Mouse (Mus musculus): ENCODE data around the gene Ifitm3. TPM values are rescaled to one million over a fixed set of nuclear protein-coding genes. Genes with fewer than 3 reads are reported as not detected.
"Not testable (repeated sequence)": the region's sequence is repeated elsewhere in the genome, so short reads cannot be mapped to it uniquely, and the experiment has no call there.

Gene Ifitm3
- total and polyA plus RNA-seq, 3 experiments, result 115 to 274 (median 123) TPM

DNA sequence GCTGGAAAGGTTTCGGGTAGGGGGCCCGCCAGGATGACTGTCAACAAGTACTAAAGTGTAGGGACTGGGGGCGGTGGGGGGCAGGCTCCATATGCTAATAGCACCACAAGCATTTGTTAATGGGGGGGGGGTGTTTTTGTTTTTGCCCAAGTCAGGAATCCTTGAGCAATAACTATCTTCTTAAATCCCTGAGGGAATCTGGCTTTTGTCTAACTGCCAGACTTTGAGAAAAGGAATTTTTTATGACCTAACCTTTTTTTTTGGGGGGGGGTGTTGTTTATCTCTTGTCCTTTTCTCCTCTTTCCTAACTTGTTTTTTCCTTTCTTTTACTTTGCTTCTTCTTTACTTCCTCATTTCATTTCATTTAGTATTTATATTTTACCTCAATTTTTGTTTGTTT lies 35.1 kb downstream of the Ifitm3 start:
- peaks cover 7% of the 10 kb centered on the region for H3K4me1 ChIP-seq (ENCODE audit: control insufficient read depth, insufficient read depth, low read length)
- H3K27me3 ChIP-seq (ENCODE audit: control insufficient read depth, insufficient read depth, low read length), result no peaks in the 10 kb centered on the region
- no peaks in the 10 kb centered on the region for H3K36me3 ChIP-seq (ENCODE audit: control insufficient read depth, insufficient read depth, low read length)
- DNase-seq, result no peak
- WGBS, result 43% methylated on average over 3 of the region's 3 CpGs
- no peak overlapping the region for H3K4me3 ChIP-seq
- TF ChIP-seq EP300 (IDR thresholded peaks at IDR 0.05; ENCODE audit: insufficient read depth, low read depth, low read length), result no peak
- TF ChIP-seq POLR2A (IDR thresholded peaks at IDR 0.05; ENCODE audit: insufficient read depth, low read depth, low read length), result no peak
- TF ChIP-seq CTCF (IDR thresholded peaks at IDR 0.05), result no peak
- no peaks in the 10 kb centered on the region for H3K79me2 ChIP-seq (replicated peaks; ENCODE audit: control insufficient read depth, insufficient read depth, low read length)
- no peak overlapping the region for H3K27ac ChIP-seq
- intact Hi-C loops (cut with DNase I), result no loop called here
- no peak overlapping the region for H3K9ac ChIP-seq (ENCODE audit: low read depth, low read length)

GRCm38 (mm10) chr7:140974940-140975339 lies 35.6 kb downstream of the Ifitm3 start:
- intact Hi-C loops (cut with DNase I), result loop anchor here (5.0 kb wide), 1 partner anchor 32 kb away; no protein-coding TSS in a partner anchor
- DNase-seq, result peak in 1 of 2 experiments; percentile 24
- 13% methylated on average over 9 of the region's 9 CpGs for WGBS
- Histone ChIP-seq H3K79me2 (replicated peaks; ENCODE audit: control insufficient read depth, insufficient read depth, low read length) (no peaks in the 10 kb centered on the region), H3K27ac (peak overlapping the region; percentile 6), H3K27me3 (ENCODE audit: control insufficient read depth, insufficient read depth, low read length) (no peaks in the 10 kb centered on the region), H3K4me1 (ENCODE audit: control insufficient read depth, insufficient read depth, low read length) (peaks cover 7% of the 10 kb centered on the region), H3K4me3 (no peak overlapping the region), H3K36me3 (ENCODE audit: control insufficient read depth, insufficient read depth, low read length) (no peaks in the 10 kb centered on the region), H3K9ac (ENCODE audit: low read depth, low read length) (no peak overlapping the region)
- TF ChIP-seq CTCF (IDR thresholded peaks at IDR 0.05) (no peak), EP300 (IDR thresholded peaks at IDR 0.05; ENCODE audit: insufficient read depth, low read depth, low read length) (no peak), POLR2A (IDR thresholded peaks at IDR 0.05; ENCODE audit: insufficient read depth, low read depth, low read length) (no peak)

GRCm38 (mm10) chr7:140973396-140974165 lies 37.0 kb downstream of the Ifitm3 start:
- no peaks in the 10 kb centered on the region for H3K79me2 ChIP-seq (replicated peaks; ENCODE audit: control insufficient read depth, insufficient read depth, low read length)
- no peaks in the 10 kb centered on the region for H3K36me3 ChIP-seq (ENCODE audit: control insufficient read depth, insufficient read depth, low read length)
- no peak for DNase-seq
- 68% methylated on average over 14 of the region's 14 CpGs for WGBS
- peaks cover 7% of the 10 kb centered on the region for H3K4me1 ChIP-seq (ENCODE audit: control insufficient read depth, insufficient read depth, low read length)
- no peaks in the 10 kb centered on the region for H3K27me3 ChIP-seq (ENCODE audit: control insufficient read depth, insufficient read depth, low read length)
- TF ChIP-seq POLR2A (IDR thresholded peaks at IDR 0.05; ENCODE audit: insufficient read depth, low read depth, low read length) (no peak), CTCF (IDR thresholded peaks at IDR 0.05) (no peak), EP300 (IDR thresholded peaks at IDR 0.05; ENCODE audit: insufficient read depth, low read depth, low read length) (no peak)
- intact Hi-C loops (cut with DNase I), result loop anchor here (5.0 kb wide), 1 partner anchor 34 kb away; no protein-coding TSS in a partner anchor
- no peak overlapping the region for H3K27ac ChIP-seq
- H3K4me3 ChIP-seq, result no peak overlapping the region
- no peak overlapping the region for H3K9ac ChIP-seq (ENCODE audit: low read depth, low read length)

- Histone ChIP-seq H3K79me2 (replicated peaks; ENCODE audit: control insufficient read depth, insufficient read depth, low read length) (no peaks in the 10 kb centered on the region), H3K4me1 (ENCODE audit: control insufficient read depth, insufficient read depth, low read length) (peaks cover 7% of the 10 kb centered on the region), H3K27ac (peak overlapping the region; percentile 76), H3K27me3 (ENCODE audit: control insufficient read depth, insufficient read depth, low read length) (no peaks in the 10 kb centered on the region), H3K4me3 (no peak overlapping the region), H3K36me3 (ENCODE audit: control insufficient read depth, insufficient read depth, low read length) (no peaks in the 10 kb centered on the region), H3K9ac (ENCODE audit: low read depth, low read length) (peak overlapping the region; percentile 18; the same call in 1 of the 2 replicates)
- intact Hi-C loops (cut with DNase I), result loop anchor here (2.0 to 5.0 kb wide), 2 partner anchors 31 to 36 kb away; partner anchors contain the start of gene Pgghg
- 40% methylated on average over 8 of the region's 8 CpGs for WGBS
- TF ChIP-seq EP300 (IDR thresholded peaks at IDR 0.05; ENCODE audit: insufficient read depth, low read depth, low read length) (0 out of 2 replicates have a peak, but pooled peaks have one; percentile 28), CTCF (IDR thresholded peaks at IDR 0.05) (no peak), POLR2A (IDR thresholded peaks at IDR 0.05; ENCODE audit: insufficient read depth, low read depth, low read length) (no peak)
- peak; percentile 52 to 63 for DNase-seq
These were observed 38.9 kb downstream of the Ifitm3 start for GRCm38 (mm10) chr7:140971479-140972171.

DNA sequence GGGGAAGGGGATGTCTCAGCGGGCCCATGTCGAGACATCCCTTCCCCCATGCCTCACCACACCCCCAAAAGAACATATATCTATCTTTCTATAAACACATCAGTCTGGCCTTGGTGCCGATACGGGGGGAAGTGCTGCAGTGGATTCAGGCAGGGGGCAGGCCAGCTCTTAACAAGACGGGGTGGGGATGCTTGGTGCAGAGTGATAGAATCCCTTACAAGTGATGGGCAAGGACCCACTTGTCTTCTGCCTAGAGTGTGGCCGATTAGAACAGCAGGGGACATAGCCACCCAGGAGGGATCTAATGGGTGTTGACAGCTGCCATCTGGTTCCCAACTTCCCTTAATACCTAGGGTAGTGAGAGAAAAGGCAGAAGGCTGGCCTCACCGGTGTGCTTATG lies 39.6 kb downstream of the Ifitm3 start:
- Histone ChIP-seq H3K36me3 (ENCODE audit: control insufficient read depth, insufficient read depth, low read length) (no peaks in the 10 kb centered on the region), H3K27me3 (ENCODE audit: control insufficient read depth, insufficient read depth, low read length) (no peaks in the 10 kb centered on the region), H3K4me1 (ENCODE audit: control insufficient read depth, insufficient read depth, low read length) (peaks cover 7% of the 10 kb centered on the region), H3K9ac (ENCODE audit: low read depth, low read length) (no peak overlapping the region), H3K4me3 (no peak overlapping the region), H3K79me2 (replicated peaks; ENCODE audit: control insufficient read depth, insufficient read depth, low read length) (no peaks in the 10 kb centered on the region), H3K27ac (peak overlapping the region; percentile 76)
- intact Hi-C loops (cut with DNase I), result loop anchor here (2.0 to 5.0 kb wide), 2 partner anchors 30 to 36 kb away; partner anchors contain the start of gene Pgghg
- TF ChIP-seq POLR2A (IDR thresholded peaks at IDR 0.05; ENCODE audit: insufficient read depth, low read depth, low read length), result no peak
- no peak for TF ChIP-seq EP300 (IDR thresholded peaks at IDR 0.05; ENCODE audit: insufficient read depth, low read depth, low read length)
- no peak for TF ChIP-seq CTCF (IDR thresholded peaks at IDR 0.05)
- WGBS, result 33% methylated on average over 7 of the region's 7 CpGs
- DNase-seq, result peak in 1 of 2 experiments; percentile 32

DNA sequence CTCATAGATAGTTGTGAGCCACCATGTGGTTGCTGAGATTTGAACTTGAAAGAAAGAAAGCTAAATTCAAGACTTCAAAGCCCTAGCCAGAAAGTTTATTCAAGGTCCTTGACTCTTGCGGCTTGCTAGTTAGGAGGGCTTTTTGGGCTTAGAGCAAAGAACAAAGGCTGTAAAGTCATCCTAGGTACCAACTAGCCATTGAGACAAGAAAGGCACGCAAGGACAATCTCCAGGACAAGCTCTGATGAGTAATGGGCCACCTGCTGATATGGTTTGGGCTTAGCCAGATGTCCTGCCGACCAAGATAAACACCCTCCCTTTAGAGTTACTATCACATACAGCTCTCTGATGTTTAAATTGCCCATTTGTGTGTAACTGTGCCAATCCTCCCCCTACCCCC lies 41.9 kb downstream of the Ifitm3 start:
- 42% methylated on average over 3 of the region's 3 CpGs for WGBS
- H3K27ac ChIP-seq; H3K27me3 ChIP-seq (ENCODE audit: control insufficient read depth, insufficient read depth, low read length); intact Hi-C loops (cut with DNase I); DNase-seq; H3K4me3 ChIP-seq; H3K4me1 ChIP-seq (ENCODE audit: control insufficient read depth, insufficient read depth, low read length); H3K36me3 ChIP-seq (ENCODE audit: control insufficient read depth, insufficient read depth, low read length); H3K9ac ChIP-seq (ENCODE audit: low read depth, low read length); H3K79me2 ChIP-seq (replicated peaks; ENCODE audit: control insufficient read depth, insufficient read depth, low read length): not testable (repeated sequence)

All from heart, adult 2 months (tissue).